Comparison of ENCODE assay signal across 14 mouse cellular contexts in genomic region chr15:98714230-98714652, GRCm38 (mm10). TPM values are rescaled to one million over a fixed set of nuclear protein-coding genes. Genes with fewer than 3 reads are reported as not detected.
DNase-seq lines count a peak whose midpoint lies in the region; ATAC-seq lines count a peak whose summit lies in the region.
"Had no signal": no experiment of that assay in that cellular context is flagged by ENCODE, and none has a peak within 500 bp of the region (broad histone marks: within the 10 kb centered on the region; RNA-seq: fewer than 3 reads in every experiment).

No protein-coding gene starts in this region.

- H3K9me3 ChIP-seq in heart, embryonic 16.5 days (replicated peaks; ENCODE audit: control insufficient read depth, low read length), result no peaks in the 10 kb centered on the region
- H3K9me3 ChIP-seq in forebrain, embryonic 10.5 days, result no peaks in the 10 kb centered on the region
- H3K9me3 ChIP-seq: limb, embryonic 13.5 days; megakaryocyte, embryonic 14.5 days; neural tube, embryonic 12.5 days had no signal

- ATAC-seq in heart, embryonic 16.5 days (replicated peaks; ENCODE audit: extremely low read depth, insufficient read depth, low FRiP score), result peak; percentile 75

- H3K27me3 ChIP-seq in heart, embryonic 16.5 days (ENCODE audit: control insufficient read depth, insufficient read depth, low read length), result no peaks in the 10 kb centered on the region
- peaks cover 14% of the 10 kb centered on the region for H3K27me3 ChIP-seq in forebrain, embryonic 10.5 days (ENCODE audit: poor library complexity, severe bottlenecking)
- H3K27me3 ChIP-seq: limb, embryonic 13.5 days; neural tube, embryonic 12.5 days had no signal

- H3K4me1 ChIP-seq in heart, embryonic 16.5 days (ENCODE audit: control insufficient read depth, insufficient read depth, low read length), result peaks cover 7% of the 10 kb centered on the region
- no peaks in the 10 kb centered on the region for H3K4me1 ChIP-seq in forebrain, embryonic 10.5 days
- H3K4me1 ChIP-seq: limb, embryonic 13.5 days; neural tube, embryonic 12.5 days had no signal

- DNase-seq in cerebellum, adult 9-11 months, result peak; percentile 16
- no peak for DNase-seq in cerebellum, adult 9-10 months
- peak; percentile 94 for DNase-seq in 3T3-L1 (ENCODE audit: low read depth, low spot score)
- peak; percentile 71 to 77 for DNase-seq in lung, adult 18-20 months
- DNase-seq in frontal cortex, postnatal 36 days (ENCODE audit: low spot score in 2 of 2), result no peak
- no peak for DNase-seq in forebrain, embryonic 10.5 days (ENCODE audit: extremely low spot score, low spot score)
- DNase-seq in layer of hippocampus, postnatal 10 days (ENCODE audit: low spot score in 2 of 2), result no peak
- DNase-seq: cerebellum, postnatal 25 days; gastrocnemius, postnatal 36 days; right cerebral cortex, postnatal 4 days had no signal

- no peak overlapping the region for H3K4me2 ChIP-seq in heart, embryonic 16.5 days (ENCODE audit: low read depth, low read length)
- H3K4me2 ChIP-seq: limb, embryonic 13.5 days; neural tube, embryonic 12.5 days had no signal

- H3K36me3 ChIP-seq in heart, embryonic 16.5 days (ENCODE audit: control insufficient read depth, insufficient read depth), result no peaks in the 10 kb centered on the region
- no peaks in the 10 kb centered on the region for H3K36me3 ChIP-seq in forebrain, embryonic 10.5 days (replicated peaks)
- H3K36me3 ChIP-seq: limb, embryonic 13.5 days; neural tube, embryonic 12.5 days had no signal

- no peak overlapping the region for H3K4me3 ChIP-seq in heart, embryonic 16.5 days (ENCODE audit: low read length)
- no peak overlapping the region for H3K4me3 ChIP-seq in forebrain, embryonic 10.5 days
- H3K4me3 ChIP-seq: limb, embryonic 13.5 days; megakaryocyte, embryonic 14.5 days; neural tube, embryonic 12.5 days had no signal

- H3K27ac ChIP-seq in heart, embryonic 16.5 days (ENCODE audit: low read length), result peak overlapping the region; percentile 42
- no peak overlapping the region for H3K27ac ChIP-seq in forebrain, embryonic 10.5 days
- H3K27ac ChIP-seq: limb, embryonic 13.5 days; neural tube, embryonic 12.5 days had no signal

- no peak overlapping the region for H3K9ac ChIP-seq in heart, embryonic 16.5 days (ENCODE audit: low read length)
- H3K9ac ChIP-seq: limb, embryonic 13.5 days; neural tube, embryonic 12.5 days had no signal

- WGBS in heart, embryonic 16.5 days, result 43% methylated on average over 5 of the region's 5 CpGs
- WGBS in forebrain, embryonic 10.5 days, result 85% methylated on average over 5 of the region's 5 CpGs

RNA-seq across cellular contexts. Expression of gene Ccdc65, which starts 6.2 kb away (rescaled TPM):
- polyA plus RNA-seq in heart, embryonic 16.5 days (2015; fragmentation: Nextera tagmentation; extraction: Ambion mirVana), result 0.97 and 1.0 TPM in 2 replicates
- 0.86 and 0.90 TPM in 2 replicates for polyA plus RNA-seq in forebrain, embryonic 10.5 days (2016; fragmentation: Nextera tagmentation; extraction: Ambion mirVana)
- total RNA-seq in layer of hippocampus, postnatal 10 days (2021), result 10 to 100 TPM in 1 of 2 experiments, 1 to 10 TPM in 1; 9.7 to 14.2 TPM
- total RNA-seq: gastrocnemius, postnatal 36 days had no signal

RNA-seq across cellular contexts. Expression of gene Fkbp11, which starts 13.8 kb away (rescaled TPM):
- 23.0 and 27.7 TPM in 2 replicates for polyA plus RNA-seq in heart, embryonic 16.5 days (2015; fragmentation: Nextera tagmentation; extraction: Ambion mirVana)
- polyA plus RNA-seq in forebrain, embryonic 10.5 days (2016; fragmentation: Nextera tagmentation; extraction: Ambion mirVana), result 16.7 and 17.1 TPM in 2 replicates
- 1 to 10 TPM; 2.2 to 2.6 TPM for total RNA-seq in layer of hippocampus, postnatal 10 days (2021)

RNA-seq across cellular contexts. Expression of gene Rnd1, which starts 37.0 kb away (rescaled TPM):
- polyA plus RNA-seq in heart, embryonic 16.5 days (2015; fragmentation: Nextera tagmentation; extraction: Ambion mirVana), result 1.1 and 1.7 TPM in 2 replicates
- polyA plus RNA-seq in forebrain, embryonic 10.5 days (2016; fragmentation: Nextera tagmentation; extraction: Ambion mirVana), result 1.8 and 2.2 TPM in 2 replicates
- 10 to 100 TPM; 31.2 to 34.3 TPM for total RNA-seq in layer of hippocampus, postnatal 10 days (2021)

RNA-seq across cellular contexts. Expression of gene Arf3, which starts 48.8 kb away (rescaled TPM):
- polyA plus RNA-seq in heart, embryonic 16.5 days (2015; fragmentation: Nextera tagmentation; extraction: Ambion mirVana), result 35.8 and 36.4 TPM in 2 replicates
- 42.1 and 42.5 TPM in 2 replicates for polyA plus RNA-seq in forebrain, embryonic 10.5 days (2016; fragmentation: Nextera tagmentation; extraction: Ambion mirVana)
- total RNA-seq in layer of hippocampus, postnatal 10 days (2021), result 100 to 1,000 TPM; 636 TPM

RNA-seq across cellular contexts. Expression of gene Ddx23, which starts 51.5 kb away (rescaled TPM):
- polyA plus RNA-seq in heart, embryonic 16.5 days (2015; fragmentation: Nextera tagmentation; extraction: Ambion mirVana), result 15.2 and 18.3 TPM in 2 replicates
- polyA plus RNA-seq in forebrain, embryonic 10.5 days (2016; fragmentation: Nextera tagmentation; extraction: Ambion mirVana), result 27.3 and 28.5 TPM in 2 replicates
- 10 to 100 TPM; 78.3 to 81.4 TPM for total RNA-seq in layer of hippocampus, postnatal 10 days (2021)

Comparison
In these comparisons a context has a peak if more than half of its experiments do, and no peak if none do; other contexts are left out.
1. DNase-seq: peak in cerebellum, adult 9-11 months (single experiment), 3T3-L1 (single experiment) and lung, adult 18-20 months (2 of 2); none in cerebellum, adult 9-10 months (single experiment), frontal cortex, postnatal 36 days (0 of 2), forebrain, embryonic 10.5 days (single experiment) and layer of hippocampus, postnatal 10 days (0 of 2).